Mouse (Mus musculus): ENCODE measurements at regions not wholly inside any gene's neighbourhood (a gene's known extent, or its start where the extent isn't known, plus 50 kb on each side); places are given as distances from the start of the nearest gene placed in this dataset.

- no peak overlapping the region for H3K9ac ChIP-seq (ENCODE audit: insufficient read depth, low read depth)
- no peaks in the 10 kb centered on the region for H3K79me2 ChIP-seq (replicated peaks; ENCODE audit: control insufficient read depth, extremely low read depth, insufficient read depth, poor library complexity, severe bottlenecking)
- dilution Hi-C loops (cut with MboI; ENCODE audit: extremely low pct_ligation_motif_present, extremely low pct_unique_long_range_greater_than_20kb, low sequenced_read_pairs) (no loop called here), in situ Hi-C loops (cut with MboI; ENCODE audit: low pct_ligation_motif_present, low pct_unique_long_range_greater_than_20kb, low sequenced_read_pairs) (no loop called here)
- no peaks in the 10 kb centered on the region for H3K27me3 ChIP-seq (replicated peaks)
- no peaks in the 10 kb centered on the region for H3K4me1 ChIP-seq (ENCODE audit: control insufficient read depth in 1 of 2, insufficient read depth in 2 of 2)
- H3K9me3 ChIP-seq (replicated peaks; ENCODE audit: low read length): peaks cover 47% of the 10 kb centered on the region
- TF ChIP-seq E2F4 (IDR thresholded peaks at IDR 0.05; ENCODE audit: insufficient replicate concordance, low read depth, low read length) (no peak), ELF1 (IDR thresholded peaks at IDR 0.05; ENCODE audit: low read depth, low read length) (no peak), EP300 (IDR thresholded peaks at IDR 0.05; ENCODE audit: low read length) (no peak), RCOR1 (conservative IDR thresholded peaks at IDR 0.05; ENCODE audit: low read depth, low read length) (no peak), HCFC1 (IDR thresholded peaks at IDR 0.05; ENCODE audit: low read depth, low read length) (no peak), IRF4 (IDR thresholded peaks at IDR 0.05; ENCODE audit: low read depth, low read length) (no peak), NELFE (IDR thresholded peaks at IDR 0.05; ENCODE audit: low read depth, low read length) (no peak), TCF12 (IDR thresholded peaks at IDR 0.05; ENCODE audit: low read depth, low read length) (no peak), ZC3H11A (IDR thresholded peaks at IDR 0.05; ENCODE audit: low read depth, low read length) (no peak), SMC3 (IDR thresholded peaks at IDR 0.05; ENCODE audit: low read depth, low read length) (no peak), USF2 (conservative IDR thresholded peaks at IDR 0.05; ENCODE audit: low read depth, low read length) (no peak), MAZ (IDR thresholded peaks at IDR 0.05; ENCODE audit: low read depth, low read length) (no peak), ETS1 (conservative IDR thresholded peaks at IDR 0.05; ENCODE audit: low read depth, low read length) (no peak), UBTF (IDR thresholded peaks at IDR 0.05; ENCODE audit: low read depth, low read length) (no peak), NRF1 (IDR thresholded peaks at IDR 0.05; ENCODE audit: low read depth, low read length) (no peak), SIN3A (IDR thresholded peaks at IDR 0.05; ENCODE audit: low read length) (no peak)
- no peaks in the 10 kb centered on the region for H3K36me3 ChIP-seq (replicated peaks in 1 of 2; ENCODE audit: control insufficient read depth in 1 of 2, insufficient read depth in 1 of 2, low read length in 1 of 2)
- H3K4me3 ChIP-seq (replicated peaks in 1 of 3; ENCODE audit: low read depth in 2 of 3, low read length in 2 of 3, poor library complexity in 1 of 3): no peak overlapping the region
- DNase-seq (ENCODE audit: extremely low read depth): no peak
- no peak overlapping the region for H3K27ac ChIP-seq (ENCODE audit: insufficient read depth, low read depth)
- H3K4me2 ChIP-seq (ENCODE audit: insufficient read depth, low read depth, poor library complexity, severe bottlenecking): no peak overlapping the region
These were observed 1359.9 kb downstream of the Defb40 start for GRCm38 (mm10) chr8:17618147-17618546.

- no peak for DNase-seq (ENCODE audit: extremely low read depth)
- Histone ChIP-seq H3K79me2 (replicated peaks; ENCODE audit: control insufficient read depth, extremely low read depth, insufficient read depth, poor library complexity, severe bottlenecking) (no peaks in the 10 kb centered on the region), H3K9ac (ENCODE audit: insufficient read depth, low read depth) (no peak overlapping the region), H3K27me3 (replicated peaks) (no peaks in the 10 kb centered on the region), H3K9me3 (replicated peaks; ENCODE audit: low read length) (peaks cover 38% of the 10 kb centered on the region), H3K36me3 (replicated peaks in 1 of 2; ENCODE audit: control insufficient read depth in 1 of 2, insufficient read depth in 1 of 2, low read length in 1 of 2) (no peaks in the 10 kb centered on the region), H3K4me2 (ENCODE audit: insufficient read depth, low read depth, poor library complexity, severe bottlenecking) (no peak overlapping the region), H3K4me1 (ENCODE audit: control insufficient read depth in 1 of 2, insufficient read depth in 2 of 2) (no peaks in the 10 kb centered on the region), H3K4me3 (replicated peaks in 1 of 3; ENCODE audit: low read depth in 2 of 3, low read length in 2 of 3, poor library complexity in 1 of 3) (no peak overlapping the region), H3K27ac (ENCODE audit: insufficient read depth, low read depth) (no peak overlapping the region)
- in situ Hi-C loops (cut with MboI; ENCODE audit: low pct_ligation_motif_present, low pct_unique_long_range_greater_than_20kb, low sequenced_read_pairs) (no loop called here), dilution Hi-C loops (cut with MboI; ENCODE audit: extremely low pct_ligation_motif_present, extremely low pct_unique_long_range_greater_than_20kb, low sequenced_read_pairs) (no loop called here)
- TF ChIP-seq HCFC1 (IDR thresholded peaks at IDR 0.05; ENCODE audit: low read depth, low read length) (no peak), MAFK (IDR thresholded peaks at IDR 0.05; ENCODE audit: insufficient replicate concordance, low read length) (no peak), CHD2 (IDR thresholded peaks at IDR 0.05; ENCODE audit: low read length) (no peak), TBP (conservative IDR thresholded peaks at IDR 0.05; ENCODE audit: low read depth, low read length) (no peak)
These were observed 1375.2 kb downstream of the Defb40 start for GRCm38 (mm10) chr8:17602861-17603260.
